Mouse (Mus musculus): Measurements from ENCODE around the gene Rftn2.
A peak's percentile ranks its signal among the peaks of the same experiment; 100 is the strongest.
"Not testable (repeated sequence)": the region's sequence is repeated elsewhere in the genome, so short reads cannot be mapped to it uniquely, and the experiment has no call there.

The Rftn2 gene

GRCm38 (mm10) chr1:55171361-55172325, 54.9 kb downstream of the Rftn2 start:
- no peak for DNase-seq

DNA sequence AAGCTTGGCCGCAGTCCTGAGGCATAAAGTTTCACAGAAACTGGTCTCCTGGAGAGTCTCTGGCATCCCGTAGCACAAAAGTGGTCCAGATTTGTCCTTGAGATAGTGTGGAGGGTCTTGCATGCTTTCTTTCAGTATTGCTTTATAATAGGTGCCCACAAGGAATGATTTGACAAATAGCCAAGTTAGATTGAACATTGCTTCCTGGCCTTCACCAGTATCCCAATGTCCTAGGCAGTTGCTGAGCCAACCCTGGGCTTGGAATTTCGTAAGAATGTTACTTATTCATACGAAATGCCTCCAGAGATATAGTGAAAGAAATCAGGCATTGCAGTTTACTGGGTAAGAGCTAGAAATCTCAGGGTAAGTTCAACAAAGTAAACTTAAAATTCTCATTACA, 58.0 kb downstream of the Rftn2 start:
- no peak for DNase-seq

GRCm38 (mm10) chr1:55167560-55167959, 59.0 kb downstream of the Rftn2 start:
- no peak for DNase-seq

DNA sequence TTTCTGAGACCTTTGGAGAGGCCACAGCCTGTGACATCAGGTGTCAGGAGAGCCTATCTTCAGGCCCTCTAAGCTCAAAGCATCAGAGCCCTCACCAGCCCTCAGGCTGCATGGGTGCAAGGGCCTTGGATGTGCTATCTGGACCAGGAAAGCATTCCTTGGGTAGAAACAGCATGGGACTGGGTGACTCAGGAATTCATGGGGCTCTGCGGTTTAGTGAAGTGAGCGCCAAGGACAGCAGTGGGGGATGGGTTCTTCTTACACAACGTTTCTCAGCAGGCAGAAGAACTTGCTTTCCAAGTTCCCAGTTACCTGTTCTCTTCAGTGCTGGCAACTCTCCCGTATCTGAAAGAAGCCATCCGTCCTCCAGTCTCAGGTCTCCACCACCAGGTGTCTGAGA, 62.6 kb downstream of the Rftn2 start:
- DNase-seq = peak in 1 of 2 experiments; percentile 11

GRCm38 (mm10) chr1:55162781-55163180, 63.8 kb downstream of the Rftn2 start:
- DNase-seq = no peak

DNA sequence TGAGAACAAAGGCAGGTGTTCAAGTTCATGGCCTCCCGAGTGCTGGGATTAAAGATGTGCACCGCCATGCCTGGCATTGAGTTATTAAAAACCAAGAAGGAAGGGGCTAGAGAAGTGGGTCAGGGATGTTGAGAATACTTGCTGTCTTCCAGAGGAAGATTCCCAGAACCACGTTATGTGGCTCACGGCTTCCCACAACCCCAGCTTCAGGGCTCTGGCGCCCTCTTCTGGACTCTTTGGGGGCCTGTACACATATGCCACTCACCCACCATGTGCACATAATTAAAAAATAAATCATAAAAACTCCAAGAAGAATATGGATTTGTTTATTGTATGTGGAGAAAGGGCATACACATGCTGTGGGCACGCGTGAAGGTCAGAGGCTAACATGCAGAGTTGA, 64.7 kb downstream of the Rftn2 start:
- peak in 1 of 2 experiments; percentile 11 for DNase-seq

DNA sequence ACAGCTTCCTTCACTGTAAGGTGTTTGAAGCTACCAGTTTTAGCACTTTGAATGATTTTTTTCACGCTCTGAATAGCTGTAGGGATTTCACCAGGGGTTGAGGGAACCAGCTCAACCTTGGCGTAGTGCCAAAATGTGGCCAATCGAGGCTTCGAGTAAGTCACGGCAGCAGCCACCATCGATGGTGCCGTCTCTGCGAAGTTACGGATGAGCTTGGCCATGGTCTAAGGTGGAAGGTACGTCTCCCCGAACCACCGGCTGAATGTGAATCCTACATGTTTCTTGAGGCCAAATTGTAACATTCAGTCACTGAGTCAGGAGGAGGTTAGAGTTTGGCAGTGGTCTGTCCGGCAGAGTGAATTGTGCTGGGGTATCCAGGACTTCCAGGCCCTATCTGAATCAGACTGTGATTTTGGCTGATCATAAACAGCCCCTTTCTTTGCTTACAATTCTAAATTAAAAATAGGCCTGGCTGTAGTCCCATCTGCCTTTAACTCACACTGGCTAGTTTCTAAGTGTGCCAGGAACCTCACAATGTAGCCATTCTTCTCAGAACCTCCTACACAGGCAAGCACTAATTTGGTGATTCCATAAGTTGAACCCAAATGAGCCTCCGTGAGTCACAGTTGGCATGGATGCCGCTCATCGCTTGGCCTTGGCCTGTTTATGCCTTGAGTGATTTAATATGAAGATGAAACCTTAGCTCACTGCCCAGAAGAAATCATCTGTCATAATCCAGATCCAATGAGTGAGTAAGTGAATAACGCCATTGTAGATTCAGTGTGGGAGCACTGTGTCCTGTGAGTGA, 65.5 kb downstream of the Rftn2 start:
- no peak for DNase-seq

DNA sequence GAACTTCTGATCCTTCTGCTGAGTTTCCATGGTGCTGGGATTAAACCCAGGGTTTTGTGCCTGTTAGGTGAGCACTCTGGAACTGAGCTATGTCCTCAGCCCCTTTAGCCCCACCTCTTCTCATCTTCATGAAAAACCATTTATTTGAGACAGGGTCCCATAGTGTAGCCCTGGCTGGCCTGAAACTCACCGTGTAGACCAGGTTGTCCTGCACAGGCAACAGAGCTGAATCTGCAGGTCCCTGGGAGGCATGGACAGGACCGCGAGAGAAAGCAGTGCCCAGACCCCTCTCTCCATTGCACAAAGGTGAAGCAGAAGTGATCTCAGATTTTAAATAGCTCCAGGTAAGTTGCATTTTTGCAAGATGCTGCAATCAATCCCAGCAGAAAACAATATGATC, 66.4 kb downstream of the Rftn2 start:
- DNase-seq = no peak

- DNase-seq = no peak
Measured at GRCm38 (mm10) chr1:55158821-55159220, 67.8 kb downstream of the Rftn2 start.

DNA sequence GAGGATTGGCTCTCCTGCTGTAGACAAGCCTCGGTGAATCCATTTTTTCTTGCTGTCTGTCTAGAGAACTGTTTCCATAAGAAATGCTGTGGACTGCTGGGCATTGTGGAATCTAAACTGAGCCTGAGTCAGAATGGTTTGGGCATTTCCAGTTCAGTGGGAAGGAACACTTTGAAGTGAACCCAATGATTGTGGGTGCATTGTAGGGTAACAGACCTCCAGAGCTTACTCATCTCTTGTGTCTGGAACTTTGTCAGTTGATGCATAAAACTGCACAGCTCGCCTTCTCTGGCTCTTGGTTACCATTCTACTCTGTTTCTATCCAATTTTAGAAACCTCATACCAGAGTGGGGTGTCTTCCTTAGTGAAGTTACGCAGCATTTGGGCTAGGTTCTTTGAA, 68.4 kb downstream of the Rftn2 start:
- DNase-seq = no peak

DNA sequence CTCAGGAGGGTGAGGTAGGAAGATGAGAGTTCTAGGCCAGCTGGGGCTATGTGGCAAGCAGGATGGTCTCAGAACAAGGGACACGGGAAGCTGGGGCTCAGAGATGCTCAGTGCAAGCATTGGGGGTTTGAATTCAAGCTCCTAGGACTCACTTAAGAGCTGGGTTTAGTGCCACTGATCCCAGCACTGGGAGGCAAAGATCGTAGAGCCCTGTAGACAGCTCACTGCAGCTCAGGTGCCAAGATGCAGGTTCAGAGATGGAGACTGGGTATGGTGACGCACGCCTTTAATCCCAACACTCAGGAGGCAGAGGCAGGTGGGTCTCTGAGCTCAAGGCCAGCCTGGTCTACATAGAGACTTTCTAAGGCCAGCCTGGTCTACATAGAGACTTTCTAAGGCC, 69.3 kb downstream of the Rftn2 start:
- no peak for DNase-seq

- DNase-seq = no peak
Measured at GRCm38 (mm10) chr1:55145556-55145955, 81.0 kb downstream of the Rftn2 start.

DNA sequence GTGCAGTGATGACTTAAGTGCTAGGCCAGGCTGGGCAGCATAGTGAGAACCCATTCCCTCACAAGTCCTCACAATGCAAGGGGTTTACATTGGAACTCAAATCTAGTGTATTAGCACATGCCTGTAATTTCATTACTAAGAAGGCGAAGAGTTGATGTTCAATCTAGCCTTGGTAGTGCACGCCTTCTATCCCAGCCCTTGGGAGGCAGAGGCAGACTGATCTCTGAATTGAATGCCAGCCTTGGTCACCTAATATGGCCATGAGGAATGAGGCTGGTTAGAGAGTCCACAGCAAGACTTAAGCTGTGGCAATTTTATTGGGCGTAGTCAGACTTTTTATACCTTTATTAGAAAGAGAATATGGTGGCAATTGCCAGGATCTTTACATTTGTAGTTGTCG, 82.2 kb downstream of the Rftn2 start:
- no peak for DNase-seq

DNA sequence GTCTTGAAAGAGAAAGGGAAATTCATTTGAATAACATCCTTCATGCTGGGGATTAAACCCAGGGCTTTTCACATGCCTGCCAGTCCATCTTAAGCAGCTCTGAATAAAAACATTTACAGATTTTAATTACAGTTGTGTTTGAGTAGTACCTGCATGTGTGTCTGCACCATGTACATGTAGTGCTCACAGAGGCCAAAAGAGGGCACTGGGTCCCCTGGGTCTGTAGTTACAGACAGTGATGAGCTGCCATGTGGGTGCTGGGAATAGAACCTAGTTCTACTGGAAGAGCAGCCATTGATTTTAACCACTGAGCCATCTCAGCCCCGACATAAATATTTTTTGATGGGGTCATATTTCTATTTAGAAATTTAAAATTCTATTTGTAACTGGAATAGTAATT, 90.7 kb downstream of the Rftn2 start:
- no peak for DNase-seq

DNA sequence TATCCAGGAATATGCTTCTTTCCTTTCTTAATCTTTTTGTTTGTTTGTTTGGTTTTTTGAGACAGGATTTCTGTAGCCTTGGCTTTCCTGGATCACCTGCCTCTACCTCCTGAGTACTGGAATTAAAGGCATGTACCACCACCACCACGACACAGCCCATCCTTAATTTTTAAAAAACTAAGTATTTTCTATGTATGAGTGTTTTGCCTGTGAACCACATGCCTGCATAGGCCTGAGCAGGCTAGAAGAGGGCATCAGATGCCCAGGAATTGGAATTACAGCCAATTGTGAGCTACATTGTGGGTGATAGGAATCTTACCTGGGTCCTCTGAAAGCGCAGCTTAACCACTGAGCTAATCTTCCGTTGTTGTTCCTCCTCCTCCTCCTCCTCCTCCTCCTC, 92.3 kb downstream of the Rftn2 start:
- no peak for DNase-seq

DNA sequence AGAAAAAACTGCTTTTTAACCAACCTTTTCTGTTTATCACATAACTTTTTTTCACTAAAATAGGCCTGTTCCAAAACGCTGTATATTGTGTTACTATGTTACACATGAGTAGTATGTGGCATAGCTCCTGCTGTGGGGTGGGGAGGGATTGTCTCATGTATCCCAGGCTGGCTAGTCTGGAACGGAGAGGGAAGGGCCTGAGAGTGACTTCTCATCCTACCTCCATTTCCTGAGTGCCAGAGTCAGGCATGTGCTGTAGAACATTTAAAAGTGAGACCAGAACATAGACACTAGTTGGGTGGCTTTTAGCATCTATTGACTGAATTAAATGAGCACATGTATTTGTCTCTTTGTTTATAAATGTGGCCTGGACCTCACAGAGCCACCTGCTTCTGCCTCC, 93.4 kb downstream of the Rftn2 start:
- no peak for DNase-seq

- DNase-seq = no peak
Measured at GRCm38 (mm10) chr1:55132308-55132707, 94.3 kb downstream of the Rftn2 start.

GRCm38 (mm10) chr1:55131424-55132014, 95.1 kb downstream of the Rftn2 start:
- no peak for DNase-seq

- DNase-seq = peak; percentile 95 to 96
Measured at GRCm38 (mm10) chr1:55130943-55131401, 95.6 kb downstream of the Rftn2 start, which contains the start of gene Mob4. Mob4 (plus strand) TSS chr1:55131231.

DNA sequence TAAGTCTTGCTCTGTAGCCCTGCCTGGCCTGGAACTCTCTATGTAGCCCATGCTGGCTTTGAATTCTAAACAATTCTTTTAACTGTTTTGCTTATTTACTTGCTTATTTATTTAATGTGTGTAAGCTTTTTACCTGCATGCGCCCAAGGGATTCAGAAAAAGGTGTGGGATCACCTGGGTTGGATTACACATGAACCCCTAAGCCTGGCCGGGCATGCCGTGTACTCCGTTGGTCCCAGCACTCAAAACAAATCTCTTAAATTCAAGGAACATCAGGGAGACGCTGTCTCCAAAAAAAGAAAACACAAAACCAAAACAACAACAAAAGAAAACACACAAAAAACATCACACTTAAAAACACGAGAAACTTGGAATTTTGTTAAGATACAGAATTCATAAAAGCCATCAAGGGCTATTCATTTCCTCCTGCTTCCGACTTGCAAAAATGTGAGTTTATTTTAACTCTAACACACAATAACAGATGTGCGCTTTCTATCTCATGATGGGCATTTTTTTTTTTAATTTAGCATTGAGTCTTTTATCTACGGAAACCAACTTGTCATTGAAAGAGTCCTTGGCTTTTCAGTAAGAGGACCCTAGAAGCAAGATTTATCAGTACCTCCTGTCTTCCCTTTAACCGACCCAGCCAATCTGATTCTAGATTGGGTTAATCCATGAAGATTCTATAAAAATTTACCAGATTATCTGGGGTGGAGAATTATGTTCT, 96.2 kb downstream of the Rftn2 start:
- DNase-seq = no peak

DNA sequence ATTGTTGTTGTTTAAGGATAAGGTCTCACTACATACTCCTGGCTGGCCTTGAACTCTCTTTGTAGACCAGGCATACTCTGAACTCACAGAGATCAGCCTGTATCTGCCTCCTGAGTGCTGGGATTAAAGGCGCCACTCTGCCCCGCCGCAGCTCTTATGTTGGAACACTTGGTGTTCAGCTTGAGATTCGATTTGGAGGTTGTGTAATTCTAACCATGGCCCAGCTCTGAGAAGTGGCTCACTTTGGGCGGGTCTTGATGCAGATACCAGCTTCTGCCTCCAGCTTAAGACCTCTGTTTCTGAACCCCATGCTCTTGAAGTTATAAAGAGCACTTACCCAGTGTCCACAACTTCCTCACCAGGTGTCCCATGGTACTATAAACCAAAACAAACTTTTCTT, 96.9 kb downstream of the Rftn2 start:
- DNase-seq = no peak

DNA sequence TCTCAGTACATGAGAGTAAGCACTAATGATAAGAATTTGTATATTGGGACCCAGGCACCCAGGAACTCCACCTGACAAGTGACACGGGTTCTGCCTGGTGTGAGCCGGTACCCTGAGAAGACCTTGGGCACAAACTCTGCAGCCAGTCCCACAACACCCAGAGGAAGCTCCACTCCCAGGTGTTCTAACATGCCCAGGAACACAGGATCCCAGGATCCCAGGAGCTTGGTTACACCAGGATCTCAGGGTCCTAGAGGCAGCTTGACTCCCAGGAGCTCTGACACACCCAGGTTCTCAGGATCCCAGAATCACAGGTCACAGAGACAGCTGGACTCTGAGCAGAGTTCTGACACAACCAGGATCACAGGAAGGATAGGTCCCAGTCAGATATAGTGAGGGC, 102.4 kb downstream of the Rftn2 start:
- DNase-seq = not testable (repeated sequence)

DNA sequence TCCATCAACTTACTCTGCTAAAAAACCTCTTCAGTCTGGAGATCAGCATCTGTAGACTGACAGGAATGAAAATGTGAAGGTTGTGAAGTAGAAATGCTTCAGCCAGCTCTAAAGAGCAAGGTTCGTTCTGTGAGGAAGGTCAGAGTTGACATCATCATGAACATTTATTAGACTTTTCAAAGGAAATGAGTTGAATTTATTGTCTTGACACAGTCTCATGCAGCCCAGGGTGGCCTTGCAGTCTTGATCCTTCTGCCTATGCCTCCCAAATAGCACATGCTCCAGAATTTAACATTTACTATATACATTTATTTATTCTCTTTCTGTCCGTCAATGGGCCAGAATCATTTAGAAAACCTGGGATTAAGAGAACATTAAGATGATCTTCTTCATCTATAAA, 103.0 kb downstream of the Rftn2 start:
- no peak for DNase-seq

Data from lung, postnatal 4 days (tissue).